Mouse (Mus musculus): ENCODE results near the gene Trib3. TPM values are rescaled to one million over a fixed set of nuclear protein-coding genes. Genes with fewer than 3 reads are reported as not detected.
"Not testable (repeated sequence)": the region's sequence is repeated elsewhere in the genome, so short reads cannot be mapped to it uniquely, and the experiment has no call there.

The Trib3 gene
- under 1 TPM; 0.30 to 0.58 TPM for total RNA-seq (2021)
- long read RNA-seq, partial matches to known transcripts = 0 of 1 reads
- long read RNA-seq, other reads (novel, unspliced or antisense) = 0 of 1 reads

GRCm38 (mm10) chr2:152343329-152344213 is at the start of gene Trib3:
Trib3 (minus strand) TSS chr2:152344032.
- DNase-seq (ENCODE audit: low spot score in 2 of 2) = peak; percentile 76 to 83

DNA sequence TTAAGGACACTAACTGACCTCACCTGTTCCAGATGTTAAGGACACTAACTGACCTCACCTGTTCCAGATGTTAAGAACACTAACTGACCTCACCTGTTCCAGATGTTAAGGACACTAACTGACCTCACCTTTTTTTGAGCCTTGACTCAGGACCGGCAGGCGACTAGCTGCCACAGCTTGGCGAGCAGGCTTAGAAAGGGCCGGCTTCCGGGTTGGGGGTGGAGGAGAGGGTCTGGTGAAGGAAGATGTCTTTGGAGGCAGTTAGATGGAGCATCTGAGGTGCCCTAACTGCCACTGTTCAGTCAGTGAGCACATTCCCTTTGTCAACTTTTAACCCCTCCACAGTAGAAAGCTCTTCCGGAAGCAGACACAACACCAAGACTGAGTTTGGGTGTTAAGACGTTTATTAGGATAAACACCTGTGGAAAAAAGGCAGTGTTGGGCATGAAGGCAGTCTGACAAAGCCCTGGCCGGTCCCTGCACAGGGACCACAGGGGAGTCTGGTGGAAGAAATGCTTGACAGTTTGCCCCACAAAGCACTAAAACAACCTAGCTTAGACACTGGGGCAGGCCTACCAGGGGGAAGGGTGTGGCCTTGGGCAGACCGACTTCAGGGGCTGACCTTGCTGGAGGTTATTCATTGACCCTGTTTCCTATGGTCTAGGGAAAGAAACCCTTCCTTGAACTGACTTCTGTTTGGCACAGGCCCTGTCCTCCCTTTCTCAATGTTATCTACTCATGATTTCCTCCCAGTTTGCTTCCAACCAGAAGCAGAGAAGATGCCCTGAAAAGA is 49.6 kb upstream of the Trib3 start:
- no peak for DNase-seq (ENCODE audit: low spot score in 2 of 2)

- peak; percentile 46 for DNase-seq (ENCODE audit: low spot score in 2 of 2)
These were observed 49.0 kb upstream of the Trib3 start for GRCm38 (mm10) chr2:152392786-152393185.

DNA sequence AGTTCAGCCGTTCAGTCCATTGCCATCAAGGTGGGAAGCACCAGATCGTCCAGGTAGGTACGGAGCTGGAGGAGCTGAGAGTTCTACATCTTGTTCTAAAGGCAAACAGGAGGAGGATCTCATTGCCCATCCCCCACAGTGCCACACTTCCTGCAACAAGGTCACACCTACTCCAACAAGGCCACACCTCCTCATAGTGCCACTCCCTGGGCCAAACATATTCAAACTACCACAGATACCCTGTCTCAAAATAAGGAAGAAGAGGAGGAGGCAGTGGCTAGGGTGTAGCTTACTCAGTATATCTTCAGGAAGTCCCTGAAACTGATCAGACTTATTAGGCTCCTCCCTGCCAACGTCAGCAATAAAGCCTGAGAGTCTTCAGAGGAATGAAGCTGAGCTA is 40.4 kb upstream of the Trib3 start:
- no peak for DNase-seq (ENCODE audit: low spot score in 2 of 2)

GRCm38 (mm10) chr2:152376345-152376741 is 32.5 kb upstream of the Trib3 start, which contains the start of gene Nrsn2:
Nrsn2 (minus strand) TSS chr2:152376638.
- peak in 1 of 2 experiments; percentile 25 for DNase-seq (ENCODE audit: low spot score in 2 of 2)

GRCm38 (mm10) chr2:152375652-152376344 is 32.0 kb upstream of the Trib3 start:
- DNase-seq (ENCODE audit: low spot score in 2 of 2) = peak in 1 of 2 experiments; percentile 30

- DNase-seq (ENCODE audit: low spot score in 2 of 2) = no peak
These were observed 29.7 kb upstream of the Trib3 start for GRCm38 (mm10) chr2:152373547-152373946.

DNA sequence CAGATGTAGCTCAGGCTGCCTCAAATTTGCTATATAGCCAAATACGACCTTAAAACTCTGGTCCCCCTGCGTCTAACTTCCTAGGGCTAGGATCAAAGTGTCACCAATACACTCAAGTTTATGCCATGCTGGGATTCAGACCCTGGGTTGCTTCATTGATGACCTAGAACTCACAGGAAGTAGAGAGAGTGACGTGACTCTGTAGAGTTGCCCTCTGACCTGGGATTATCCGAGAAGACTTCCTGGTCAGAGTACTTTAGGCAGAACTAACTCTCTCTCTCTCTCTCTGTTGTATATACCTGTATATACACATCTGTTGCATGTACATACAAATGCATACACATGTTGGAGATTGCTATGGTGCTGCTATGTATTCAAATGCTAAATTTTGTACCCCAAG is 28.8 kb upstream of the Trib3 start:
- no peak for DNase-seq (ENCODE audit: low spot score in 2 of 2)

GRCm38 (mm10) chr2:152372104-152372503 is 28.3 kb upstream of the Trib3 start:
- no peak for DNase-seq (ENCODE audit: low spot score in 2 of 2)

DNA sequence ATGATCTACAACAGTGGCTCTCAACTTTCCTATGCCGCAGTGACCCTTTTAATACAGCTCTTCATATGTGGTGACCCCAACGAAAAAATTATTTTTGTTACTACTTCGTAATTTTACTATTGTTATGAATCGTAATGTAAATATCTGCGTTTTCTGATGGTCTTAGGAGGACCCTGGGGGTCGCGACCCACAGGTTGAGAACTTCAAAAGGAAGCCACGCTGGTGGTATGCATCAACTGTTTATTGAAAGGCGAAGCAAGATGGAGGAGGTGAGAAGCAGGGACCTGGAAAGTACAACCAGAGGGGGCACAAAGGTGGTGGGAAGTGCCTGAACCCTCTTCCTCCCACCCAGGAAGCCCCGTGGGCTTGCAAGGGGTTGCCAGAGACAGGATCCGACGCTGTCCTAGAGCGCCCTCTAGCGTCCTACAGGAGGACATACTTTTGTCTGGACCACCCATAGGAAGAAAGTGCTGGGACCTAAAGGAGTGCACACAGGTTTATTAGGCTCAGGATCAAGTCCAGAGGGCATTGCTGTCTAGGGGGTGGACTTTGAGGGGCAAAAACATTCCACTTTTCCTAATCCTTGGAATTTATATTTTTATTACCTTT is 24.8 kb upstream of the Trib3 start:
- DNase-seq (ENCODE audit: low spot score in 2 of 2) = peak; percentile 64 to 68

DNA sequence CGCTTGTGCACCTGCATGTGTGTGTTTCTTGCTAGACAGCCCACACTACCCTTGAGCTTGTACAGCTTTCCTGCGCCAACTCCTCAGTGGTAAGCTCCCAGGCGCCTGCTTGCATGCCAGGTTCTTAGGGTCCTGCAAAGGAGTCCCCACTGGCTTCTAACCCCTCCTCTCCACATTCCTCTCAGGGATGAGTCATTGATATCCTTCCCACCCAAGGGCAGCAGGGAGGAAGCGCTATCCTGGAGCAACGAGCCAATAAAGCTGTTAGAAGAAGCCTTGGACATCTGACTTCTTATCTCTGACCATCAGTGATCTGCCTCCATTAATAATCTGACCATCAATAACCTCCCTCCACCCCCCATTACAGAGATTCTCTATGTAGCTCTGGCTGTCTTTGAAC is 24.1 kb upstream of the Trib3 start:
- DNase-seq (ENCODE audit: low spot score in 2 of 2) = no peak

- DNase-seq (ENCODE audit: low spot score in 2 of 2) = peak; percentile 75 to 78
These were observed 19.7 kb upstream of the Trib3 start for GRCm38 (mm10) chr2:152363245-152364147.

- no peak for DNase-seq (ENCODE audit: low spot score in 2 of 2)
These were observed 17.4 kb upstream of the Trib3 start for GRCm38 (mm10) chr2:152361193-152361592.

- no peak for DNase-seq (ENCODE audit: low spot score in 2 of 2)
These were observed 16.5 kb upstream of the Trib3 start for GRCm38 (mm10) chr2:152360271-152360775.

DNA sequence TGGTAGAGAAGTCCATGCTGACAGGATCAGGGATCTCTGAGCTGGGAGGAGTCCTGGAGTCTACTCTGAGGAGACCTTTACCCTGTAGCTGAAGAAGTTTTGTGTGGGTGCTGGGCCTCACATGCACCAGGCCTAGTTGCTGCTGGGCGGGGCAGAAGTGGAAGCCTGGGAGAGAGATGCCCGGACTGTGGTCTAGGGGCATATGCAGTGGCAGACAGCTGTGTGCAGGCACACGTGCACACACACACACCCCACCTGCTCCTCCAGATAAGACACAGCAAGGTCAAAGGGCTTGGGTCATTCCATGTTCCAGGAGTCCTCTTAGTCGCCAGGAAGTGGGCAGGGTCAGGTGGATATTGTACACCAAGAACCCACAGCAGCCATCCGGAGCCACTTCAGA is 15.8 kb upstream of the Trib3 start:
- DNase-seq (ENCODE audit: low spot score in 2 of 2) = no peak

GRCm38 (mm10) chr2:152358977-152359376 is 15.1 kb upstream of the Trib3 start:
- not testable (repeated sequence) for DNase-seq (ENCODE audit: low spot score in 2 of 2)

GRCm38 (mm10) chr2:152357254-152357653 is 13.4 kb upstream of the Trib3 start:
- DNase-seq (ENCODE audit: low spot score in 2 of 2) = no peak

GRCm38 (mm10) chr2:152349842-152350540 is 6.2 kb upstream of the Trib3 start:
- DNase-seq (ENCODE audit: low spot score in 2 of 2) = no peak

GRCm38 (mm10) chr2:152349205-152349604 is 5.4 kb upstream of the Trib3 start:
- no peak for DNase-seq (ENCODE audit: low spot score in 2 of 2)
